In the genomic region with DNA sequence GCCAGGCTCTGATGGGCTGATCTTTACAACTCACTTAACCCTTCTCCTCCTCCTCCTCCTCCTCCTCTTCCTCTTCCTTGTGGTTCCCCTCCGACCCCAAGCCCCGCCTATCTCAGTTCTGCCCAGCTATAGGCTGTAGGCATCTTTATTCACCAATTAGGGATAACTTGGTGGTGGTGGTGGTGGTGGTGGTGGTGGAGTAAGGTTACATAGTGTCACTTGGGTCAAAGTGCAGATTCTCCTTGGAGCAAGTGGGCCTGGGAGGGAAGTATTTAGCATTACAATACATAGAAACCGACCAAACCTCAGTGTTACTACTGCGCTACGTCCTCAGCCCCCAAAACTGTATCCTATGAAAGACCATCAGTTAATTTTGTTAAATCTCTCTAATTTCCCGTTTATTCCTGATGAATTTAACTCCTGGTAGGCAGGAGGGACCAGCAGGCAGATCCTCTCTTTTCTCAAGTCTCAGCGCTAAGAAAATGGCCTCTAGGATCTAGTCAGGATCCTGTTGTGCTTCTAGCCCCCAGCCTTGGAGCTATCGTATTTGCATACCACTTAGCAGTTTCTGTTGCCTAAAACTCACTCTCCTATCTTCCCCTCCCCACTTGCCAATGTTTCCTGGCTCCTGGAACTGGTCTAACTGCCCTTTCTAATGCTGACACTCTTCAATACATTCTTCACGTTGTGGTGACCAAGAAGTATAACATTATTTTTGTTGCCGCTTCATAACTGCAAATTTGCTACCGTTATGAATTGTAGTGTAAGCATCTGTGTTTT, we compare ENCODE assay signal across 8 mouse cellular contexts. TPM values are rescaled to one million over a fixed set of nuclear protein-coding genes. Genes with fewer than 3 reads are reported as not detected.
DNase-seq lines count a peak whose midpoint lies in the region; ATAC-seq and TF ChIP-seq lines count a peak whose summit lies in the region.

No protein-coding gene starts in this region.

- DNase-seq in left cerebral cortex, adult 2 months (ENCODE audit: extremely low spot score in 1 of 2, low spot score in 2 of 2) = no peak
- DNase-seq in left cerebral cortex, adult 9 months (ENCODE audit: low spot score in 2 of 2) = no peak
- DNase-seq in limb, embryonic 14.5 days (ENCODE audit: low spot score) = no peak
- no peak for DNase-seq in layer of hippocampus, adult 9-11 months
- no peak for DNase-seq in right cerebral cortex, postnatal 4 days
- DNase-seq in left cerebral cortex, adult 8-10 months (ENCODE audit: low spot score in 2 of 2) = no peak

- no peaks in the 10 kb centered on the region for H3K27me3 ChIP-seq in limb, embryonic 14.5 days (ENCODE audit: control insufficient read depth, insufficient read depth, low read length)
- 0 out of 2 replicates have a peak, but pooled peaks cover 2% of the 10 kb centered on the region for H3K27me3 ChIP-seq in stomach, embryonic 14.5 days (ENCODE audit: control insufficient read depth, insufficient read depth, low read length)

- no peak overlapping the region for H3K4me3 ChIP-seq in left cerebral cortex, adult 2 months
- no peak overlapping the region for H3K4me3 ChIP-seq in embryonic fibroblast, embryonic 13.5 days (ENCODE audit: insufficient read depth, low read length)
- no peak overlapping the region for H3K4me3 ChIP-seq in limb, embryonic 14.5 days (replicated peaks; ENCODE audit: low read length)
- no peak overlapping the region for H3K4me3 ChIP-seq in stomach, embryonic 14.5 days (ENCODE audit: low read depth, low read length)

- H3K9me3 ChIP-seq in limb, embryonic 14.5 days (ENCODE audit: control insufficient read depth, low read length) = no peaks in the 10 kb centered on the region
- H3K9me3 ChIP-seq in stomach, embryonic 14.5 days (ENCODE audit: control insufficient read depth, low read depth, low read length) = no peaks in the 10 kb centered on the region

- H3K36me3 ChIP-seq in limb, embryonic 14.5 days (ENCODE audit: control insufficient read depth, insufficient read depth, low read length) = no peaks in the 10 kb centered on the region
- no peaks in the 10 kb centered on the region for H3K36me3 ChIP-seq in stomach, embryonic 14.5 days (ENCODE audit: control insufficient read depth, insufficient read depth, low read length)

- peak overlapping the region; percentile 64 for H3K4me2 ChIP-seq in limb, embryonic 14.5 days (replicated peaks; ENCODE audit: low read depth, low read length, severe bottlenecking)
- H3K4me2 ChIP-seq in stomach, embryonic 14.5 days (replicated peaks; ENCODE audit: low read depth, low read length) = peak overlapping the region; percentile 53

- H3K27ac ChIP-seq in left cerebral cortex, adult 2 months = peak overlapping the region; percentile 51; the same call in 1 of the 2 replicates
- H3K27ac ChIP-seq in embryonic fibroblast, embryonic 13.5 days (ENCODE audit: insufficient read depth, low read length) = peak overlapping the region; percentile 99
- H3K27ac ChIP-seq in limb, embryonic 14.5 days (replicated peaks; ENCODE audit: low read depth, low read length) = peak overlapping the region; percentile 98
- peak overlapping the region; percentile 98; the same call in 1 of the 2 replicates for H3K27ac ChIP-seq in stomach, embryonic 14.5 days (ENCODE audit: low read length)

- intact Hi-C loops in left cerebral cortex, adult 2 months (cut with DNase I) = loop anchor here (5.0 kb wide), 1 partner anchor 106 kb away; no protein-coding TSS in a partner anchor

- no peak for TF ChIP-seq CTCF in left cerebral cortex, adult 2 months (IDR thresholded peaks at IDR 0.05)
- no peak for TF ChIP-seq CTCF in embryonic fibroblast, embryonic 13.5 days (IDR thresholded peaks at IDR 0.05; ENCODE audit: borderline replicate concordance, insufficient read depth, low read length)

- H3K9ac ChIP-seq in limb, embryonic 14.5 days (ENCODE audit: low read depth, low read length, severe bottlenecking) = no peak overlapping the region
- H3K9ac ChIP-seq in stomach, embryonic 14.5 days (replicated peaks; ENCODE audit: low read depth, low read length) = 0 out of 2 replicates have a peak overlapping the region, but pooled peaks have one; percentile 7

- WGBS in limb, embryonic 14.5 days = 23% methylated on average over 11 of the region's 11 CpGs
- WGBS in stomach, embryonic 14.5 days = 30% methylated on average over 11 of the region's 11 CpGs

- no peak for ATAC-seq in limb, embryonic 14.5 days (ENCODE audit: low FRiP score, low read depth)
- ATAC-seq in stomach, embryonic 14.5 days (ENCODE audit: insufficient number of reproducible peaks, insufficient read depth, low FRiP score, low read depth) = no peak

- no peaks in the 10 kb centered on the region; the same call in 1 of the 2 replicates for H3K4me1 ChIP-seq in embryonic fibroblast, embryonic 13.5 days (ENCODE audit: control insufficient read depth, insufficient read depth, low read length)
- peaks cover 13% of the 10 kb centered on the region for H3K4me1 ChIP-seq in limb, embryonic 14.5 days (ENCODE audit: control insufficient read depth, insufficient read depth, low read length)
- H3K4me1 ChIP-seq in stomach, embryonic 14.5 days (ENCODE audit: control insufficient read depth, insufficient read depth, low read length) = 0 out of 2 replicates have a peak, but pooled peaks cover 4% of the 10 kb centered on the region

- TF ChIP-seq POLR2A in embryonic fibroblast, embryonic 13.5 days (IDR thresholded peaks at IDR 0.05; ENCODE audit: low read depth, low read length) = no peak
- no peak for TF ChIP-seq POLR2A in limb, embryonic 14.5 days (IDR thresholded peaks at IDR 0.05; ENCODE audit: borderline replicate concordance, extremely low read depth, insufficient read depth, insufficient read length)

RNA-seq across cellular contexts. Expression of gene Ddx3x, which starts 39.9 kb away (rescaled TPM):
- 100 to 1,000 TPM; 172 to 190 TPM for total RNA-seq in left cerebral cortex, adult 2 months (2021)
- polyA plus RNA-seq in embryonic fibroblast, embryonic 13.5 days (2011; ENCODE audit: insufficient read length, low read depth, missing spikeins) = 266 and 340 TPM in 2 replicates
- polyA plus RNA-seq in limb, embryonic 14.5 days (2012; rRNA removed) = 91.4 and 100 TPM in 2 replicates
- 126 and 159 TPM in 2 replicates for polyA plus RNA-seq in limb, embryonic 14.5 days (2014; fragmentation: Nextera tagmentation; extraction: Ambion mirVana)
- polyA plus RNA-seq in stomach, embryonic 14.5 days (2014; fragmentation: Nextera tagmentation; extraction: Ambion mirVana) = 147 and 156 TPM in 2 replicates
- 100 to 1,000 TPM; 167 to 255 (median 212) TPM for total RNA-seq in left cerebral cortex, adult 8-10 months (2022)
